Mouse (Mus musculus): Measurements from ENCODE around the gene Gm20388. TPM values are rescaled to one million over a fixed set of nuclear protein-coding genes. Genes with fewer than 3 reads are reported as not detected.

Gene Gm20388
- polyA plus RNA-seq, 1 experiment from 2014 or later: 2.5 TPM

DNA sequence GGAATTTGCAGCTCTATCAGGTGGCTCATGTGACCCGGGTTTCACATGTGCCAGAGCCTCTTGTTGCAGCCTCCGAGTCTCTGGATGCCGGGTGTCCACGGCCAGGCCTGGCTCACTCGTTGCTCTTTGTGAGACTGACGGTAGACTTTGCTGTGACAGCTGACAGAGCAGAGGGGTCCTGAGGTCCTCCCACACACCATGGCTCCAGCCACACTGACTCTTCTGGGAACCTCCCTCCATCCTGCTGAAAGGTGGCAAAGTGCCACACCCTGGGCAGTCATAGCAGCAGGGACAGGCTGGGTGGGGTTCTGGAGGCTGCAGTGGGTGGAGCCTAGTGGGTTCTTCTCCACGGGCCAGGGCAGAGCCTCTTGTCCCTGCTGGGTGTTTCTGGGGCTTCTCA is 1849.8 kb downstream of the Gm20388 start:
- no peak for DNase-seq (ENCODE audit: low spot score)
- Histone ChIP-seq H3K4me1 (peaks cover 6% of the 10 kb centered on the region; the same call in 1 of the 2 replicates), H3K27me3 (ENCODE audit: low read depth, poor library complexity, severe bottlenecking) (peaks cover 5% of the 10 kb centered on the region; the same call in 1 of the 2 replicates), H3K36me3 (no peaks in the 10 kb centered on the region), H3K4me3 (no peak overlapping the region), H3K27ac (no peak overlapping the region), H3K9me3 (replicated peaks) (no peaks in the 10 kb centered on the region)
- 72% methylated on average over 7 of the region's 7 CpGs for WGBS

DNA sequence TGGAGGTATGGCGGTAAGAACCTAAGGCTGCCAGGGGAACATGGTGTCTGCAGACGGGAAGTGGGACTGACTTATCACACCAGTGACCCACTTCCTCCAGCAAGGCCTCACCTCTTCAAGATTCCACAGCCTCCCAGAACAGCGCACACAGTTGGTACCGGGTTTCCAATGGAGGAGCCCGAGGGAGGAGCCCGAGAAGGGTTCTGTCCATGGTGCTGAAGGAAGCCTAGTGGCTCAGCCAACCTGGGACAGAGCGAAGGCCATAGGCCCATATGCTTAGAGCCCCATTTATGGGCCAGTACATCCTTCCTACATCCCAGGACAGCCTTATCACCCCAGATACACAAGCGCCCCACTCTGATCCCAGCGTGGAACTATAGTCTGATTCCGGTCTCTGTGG is 1850.8 kb downstream of the Gm20388 start:
- Histone ChIP-seq H3K9me3 (replicated peaks) (no peaks in the 10 kb centered on the region), H3K27me3 (ENCODE audit: low read depth, poor library complexity, severe bottlenecking) (peaks cover 5% of the 10 kb centered on the region; the same call in 1 of the 2 replicates), H3K4me3 (no peak overlapping the region), H3K27ac (no peak overlapping the region), H3K4me1 (peaks cover 6% of the 10 kb centered on the region; the same call in 1 of the 2 replicates), H3K36me3 (no peaks in the 10 kb centered on the region)
- DNase-seq (ENCODE audit: low spot score): peak; percentile 85
- WGBS: 28% methylated on average over 10 of the region's 10 CpGs

- no peak overlapping the region for H3K4me3 ChIP-seq
- peaks cover 6% of the 10 kb centered on the region; the same call in 1 of the 2 replicates for H3K4me1 ChIP-seq
- peaks cover 5% of the 10 kb centered on the region; the same call in 1 of the 2 replicates for H3K27me3 ChIP-seq (ENCODE audit: low read depth, poor library complexity, severe bottlenecking)
- H3K27ac ChIP-seq: no peak overlapping the region
- no peak for DNase-seq (ENCODE audit: low spot score)
- H3K36me3 ChIP-seq: no peaks in the 10 kb centered on the region
- no peaks in the 10 kb centered on the region for H3K9me3 ChIP-seq (replicated peaks)
- WGBS: 58% methylated on average over 7 of the region's 7 CpGs
These were observed 1852.5 kb downstream of the Gm20388 start for GRCm38 (mm10) chr8:121762999-121763699.

- Histone ChIP-seq H3K36me3 (no peaks in the 10 kb centered on the region), H3K4me1 (peaks cover 6% of the 10 kb centered on the region; the same call in 1 of the 2 replicates), H3K27ac (no peak overlapping the region), H3K9me3 (replicated peaks) (no peaks in the 10 kb centered on the region), H3K27me3 (ENCODE audit: low read depth, poor library complexity, severe bottlenecking) (peaks cover 5% of the 10 kb centered on the region; the same call in 1 of the 2 replicates), H3K4me3 (no peak overlapping the region)
- no peak for DNase-seq (ENCODE audit: low spot score)
- WGBS: 73% methylated on average over 9 of the region's 9 CpGs
These were observed 1853.0 kb downstream of the Gm20388 start for GRCm38 (mm10) chr8:121763700-121764013.

- H3K27me3 ChIP-seq (ENCODE audit: low read depth, poor library complexity, severe bottlenecking): peaks cover under 1% of the 10 kb centered on the region; the same call in 1 of the 2 replicates
- H3K36me3 ChIP-seq: no peaks in the 10 kb centered on the region
- H3K27ac ChIP-seq: no peak overlapping the region
- no peak for DNase-seq (ENCODE audit: low spot score)
- no peaks in the 10 kb centered on the region for H3K9me3 ChIP-seq (replicated peaks)
- 78% methylated on average over 7 of the region's 7 CpGs for WGBS
- peaks cover 17% of the 10 kb centered on the region for H3K4me1 ChIP-seq
- no peak overlapping the region for H3K4me3 ChIP-seq
These were observed 1855.0 kb downstream of the Gm20388 start for GRCm38 (mm10) chr8:121765594-121766138.

GRCm38 (mm10) chr8:121769095-121769494 is 1858.5 kb downstream of the Gm20388 start:
- Histone ChIP-seq H3K27ac (no peak overlapping the region), H3K4me1 (peaks cover 26% of the 10 kb centered on the region), H3K9me3 (replicated peaks) (no peaks in the 10 kb centered on the region), H3K36me3 (no peaks in the 10 kb centered on the region), H3K27me3 (ENCODE audit: low read depth, poor library complexity, severe bottlenecking) (no peaks in the 10 kb centered on the region), H3K4me3 (no peak overlapping the region)
- WGBS: 56% methylated on average over 3 of the region's 3 CpGs
- DNase-seq (ENCODE audit: low spot score): no peak

DNA sequence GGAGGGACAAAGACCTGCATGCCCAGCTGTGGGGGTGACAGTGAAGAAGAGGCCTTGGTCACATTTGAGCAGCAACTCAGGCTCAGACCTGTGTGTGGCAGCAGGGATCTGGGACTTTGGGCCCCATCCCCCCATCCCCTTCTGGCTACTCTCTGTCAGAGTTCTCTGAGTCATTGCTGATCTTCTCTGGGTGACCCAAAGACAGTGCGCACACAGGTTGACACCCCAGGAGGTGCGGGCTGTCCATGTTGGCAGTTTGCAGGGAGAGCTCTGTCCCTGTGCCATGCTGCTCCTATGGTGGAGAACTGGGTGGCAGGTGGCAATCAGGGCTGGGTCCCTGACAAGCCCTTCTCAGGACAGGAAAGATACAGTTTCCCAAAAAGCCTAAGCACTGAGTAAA is 1859.0 kb downstream of the Gm20388 start:
- Histone ChIP-seq H3K36me3 (no peaks in the 10 kb centered on the region), H3K27ac (no peak overlapping the region), H3K9me3 (replicated peaks) (no peaks in the 10 kb centered on the region), H3K4me1 (peaks cover 26% of the 10 kb centered on the region), H3K4me3 (no peak overlapping the region), H3K27me3 (ENCODE audit: low read depth, poor library complexity, severe bottlenecking) (no peaks in the 10 kb centered on the region)
- WGBS: 96% methylated on average over 2 of the region's 2 CpGs
- no peak for DNase-seq (ENCODE audit: low spot score)

DNA sequence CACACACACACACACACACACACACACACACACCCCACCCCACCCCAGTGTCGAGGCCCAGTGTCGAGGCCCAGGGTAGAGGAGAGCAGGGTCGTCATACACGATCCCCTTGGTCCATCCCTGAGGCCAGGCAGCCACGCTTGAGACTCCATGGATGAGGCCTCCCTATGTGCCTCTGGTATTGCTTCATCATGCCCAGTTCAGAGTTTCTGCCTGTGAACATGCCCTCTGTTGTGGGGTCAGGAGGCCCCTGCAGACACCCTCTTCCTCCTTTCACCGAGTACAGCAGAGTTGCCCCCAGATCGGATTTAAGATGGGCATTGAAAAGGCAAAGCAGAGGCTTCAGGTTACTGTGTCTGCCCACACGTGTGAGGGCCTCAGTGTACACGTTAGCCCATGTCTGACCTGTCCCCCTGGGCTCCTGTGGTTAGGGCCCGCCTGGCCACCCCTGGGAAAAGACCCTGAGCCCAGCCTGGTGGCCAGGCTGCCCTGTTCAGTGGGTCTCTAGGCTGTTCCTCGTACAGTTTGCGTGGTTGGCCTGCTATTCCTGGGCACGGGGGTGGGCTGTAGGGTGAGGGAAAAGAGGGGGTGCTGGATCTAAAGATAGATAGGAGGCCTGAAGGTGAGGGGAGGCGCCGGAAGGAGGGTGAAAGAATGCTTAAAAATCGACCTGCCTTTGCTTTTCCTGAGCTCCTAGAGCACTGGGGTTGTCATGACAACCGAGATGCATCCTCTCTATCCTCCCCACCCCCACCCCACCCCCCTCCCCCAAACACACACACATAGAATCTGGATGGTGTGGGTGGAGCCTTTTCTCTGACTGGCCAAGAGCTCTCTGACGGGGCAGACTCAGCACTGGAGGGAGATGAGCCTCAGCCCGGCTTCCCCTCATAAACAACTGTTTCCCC is 1860.5 kb downstream of the Gm20388 start:
- WGBS: 44% methylated on average over 19 of the region's 19 CpGs
- no peaks in the 10 kb centered on the region for H3K27me3 ChIP-seq (ENCODE audit: low read depth, poor library complexity, severe bottlenecking)
- peaks cover 26% of the 10 kb centered on the region for H3K4me1 ChIP-seq
- DNase-seq (ENCODE audit: low spot score): no peak
- H3K9me3 ChIP-seq (replicated peaks): no peaks in the 10 kb centered on the region
- peak overlapping the region; percentile 9; the same call in 1 of the 2 replicates for H3K27ac ChIP-seq
- H3K36me3 ChIP-seq: no peaks in the 10 kb centered on the region
- no peak overlapping the region for H3K4me3 ChIP-seq

DNA sequence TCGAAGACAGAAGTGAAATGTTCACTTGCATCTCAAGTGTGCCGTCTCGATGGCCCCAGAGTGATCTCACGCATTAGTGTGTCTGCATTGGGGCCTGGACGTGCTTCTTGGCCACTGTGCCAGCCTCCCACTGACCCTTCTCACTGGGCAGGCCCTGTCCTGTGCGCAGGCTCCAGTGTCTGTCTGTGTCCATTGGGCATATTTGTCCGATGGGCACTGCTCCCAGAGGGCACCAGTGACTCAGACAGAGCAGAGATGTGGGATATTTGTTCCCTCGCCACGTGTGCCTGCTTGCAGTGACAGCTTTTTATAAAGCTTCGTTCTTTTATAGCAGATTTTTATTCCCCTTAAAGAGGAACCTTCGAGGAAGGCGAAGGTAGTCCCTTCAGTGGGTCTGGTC is 1863.2 kb downstream of the Gm20388 start:
- Histone ChIP-seq H3K4me1 (peaks cover 32% of the 10 kb centered on the region), H3K27me3 (ENCODE audit: low read depth, poor library complexity, severe bottlenecking) (no peaks in the 10 kb centered on the region), H3K9me3 (replicated peaks) (no peaks in the 10 kb centered on the region), H3K4me3 (no peak overlapping the region), H3K27ac (no peak overlapping the region), H3K36me3 (no peaks in the 10 kb centered on the region)
- DNase-seq (ENCODE audit: low spot score): no peak
- WGBS: 91% methylated on average over 12 of the region's 12 CpGs

DNA sequence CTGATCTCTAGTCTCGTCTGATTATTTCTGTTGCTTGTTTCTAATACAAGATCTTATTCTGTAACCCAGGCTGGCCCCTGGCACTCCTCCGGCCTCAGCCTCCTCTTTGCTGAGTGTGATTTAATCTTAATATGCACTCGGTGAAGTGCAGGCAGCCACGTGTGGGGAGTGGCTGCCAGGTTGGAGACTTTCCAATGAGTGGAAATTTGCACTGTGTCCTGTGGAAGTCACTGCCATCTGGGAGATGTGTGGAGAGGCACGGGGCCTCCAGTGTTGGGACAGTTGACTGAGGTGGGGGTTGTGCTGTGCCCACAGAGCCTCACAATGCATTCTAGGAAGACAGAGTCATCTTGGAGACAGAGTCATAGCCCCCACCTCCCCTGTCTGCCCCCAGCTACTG is 1871.9 kb downstream of the Gm20388 start:
- Histone ChIP-seq H3K36me3 (no peaks in the 10 kb centered on the region), H3K27me3 (ENCODE audit: low read depth, poor library complexity, severe bottlenecking) (no peaks in the 10 kb centered on the region), H3K4me1 (peaks cover 23% of the 10 kb centered on the region), H3K27ac (no peak overlapping the region), H3K9me3 (replicated peaks) (no peaks in the 10 kb centered on the region), H3K4me3 (no peak overlapping the region)
- no peak for DNase-seq (ENCODE audit: low spot score)
- 81% methylated on average over 5 of the region's 5 CpGs for WGBS

DNA sequence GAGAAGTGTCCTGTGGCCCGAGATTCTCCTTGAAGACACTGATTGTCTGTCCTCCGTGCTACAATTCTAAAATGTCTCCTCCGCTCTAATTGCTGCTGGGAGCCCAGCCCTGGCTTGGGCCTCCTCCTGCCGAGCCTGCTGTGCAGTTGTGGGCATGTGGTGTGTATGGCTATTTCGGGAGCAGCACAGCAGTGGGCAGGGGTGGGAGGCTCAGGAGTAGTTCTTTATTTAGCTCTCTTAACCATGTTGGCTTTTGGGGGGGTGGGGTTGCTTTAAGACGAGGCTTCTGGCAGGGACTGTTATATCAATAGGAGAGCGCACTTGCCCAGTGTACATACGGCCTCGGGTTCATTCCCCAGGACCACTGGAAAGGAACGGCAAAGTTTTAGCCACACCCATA is 1875.9 kb downstream of the Gm20388 start:
- WGBS: 68% methylated on average over 10 of the region's 10 CpGs
- Histone ChIP-seq H3K4me1 (peaks cover 17% of the 10 kb centered on the region), H3K4me3 (no peak overlapping the region), H3K27me3 (ENCODE audit: low read depth, poor library complexity, severe bottlenecking) (no peaks in the 10 kb centered on the region), H3K9me3 (replicated peaks) (no peaks in the 10 kb centered on the region), H3K27ac (no peak overlapping the region), H3K36me3 (0 out of 2 replicates have a peak, but pooled peaks cover 3% of the 10 kb centered on the region)
- no peak for DNase-seq (ENCODE audit: low spot score)

- H3K4me1 ChIP-seq: peaks cover 26% of the 10 kb centered on the region
- WGBS: 85% methylated on average over 8 of the region's 8 CpGs
- no peak overlapping the region for H3K4me3 ChIP-seq
- H3K36me3 ChIP-seq: 0 out of 2 replicates have a peak, but pooled peaks cover 3% of the 10 kb centered on the region
- no peak overlapping the region for H3K27ac ChIP-seq
- no peak for DNase-seq (ENCODE audit: low spot score)
- no peaks in the 10 kb centered on the region for H3K9me3 ChIP-seq (replicated peaks)
- no peaks in the 10 kb centered on the region for H3K27me3 ChIP-seq (ENCODE audit: low read depth, poor library complexity, severe bottlenecking)
These were observed 1878.1 kb downstream of the Gm20388 start for GRCm38 (mm10) chr8:121788786-121789185.

- 82% methylated on average over 7 of the region's 7 CpGs for WGBS
- Histone ChIP-seq H3K27ac (no peak overlapping the region; the same call in 1 of the 2 replicates), H3K4me1 (peaks cover 19% of the 10 kb centered on the region), H3K36me3 (peaks cover 31% of the 10 kb centered on the region), H3K4me3 (no peak overlapping the region), H3K9me3 (replicated peaks) (no peaks in the 10 kb centered on the region), H3K27me3 (ENCODE audit: low read depth, poor library complexity, severe bottlenecking) (no peaks in the 10 kb centered on the region)
- DNase-seq (ENCODE audit: low spot score): no peak
These were observed 1881.5 kb downstream of the Gm20388 start for GRCm38 (mm10) chr8:121792159-121792558.
